Mouse (Mus musculus): ENCODE results near the gene Hectd3. TPM values are rescaled to one million over a fixed set of nuclear protein-coding genes. Genes with fewer than 3 reads are reported as not detected.

The Hectd3 gene
- total RNA-seq (2023): 40.2 to 52.2 TPM (median 48.5 TPM) in 4 replicates

DNA sequence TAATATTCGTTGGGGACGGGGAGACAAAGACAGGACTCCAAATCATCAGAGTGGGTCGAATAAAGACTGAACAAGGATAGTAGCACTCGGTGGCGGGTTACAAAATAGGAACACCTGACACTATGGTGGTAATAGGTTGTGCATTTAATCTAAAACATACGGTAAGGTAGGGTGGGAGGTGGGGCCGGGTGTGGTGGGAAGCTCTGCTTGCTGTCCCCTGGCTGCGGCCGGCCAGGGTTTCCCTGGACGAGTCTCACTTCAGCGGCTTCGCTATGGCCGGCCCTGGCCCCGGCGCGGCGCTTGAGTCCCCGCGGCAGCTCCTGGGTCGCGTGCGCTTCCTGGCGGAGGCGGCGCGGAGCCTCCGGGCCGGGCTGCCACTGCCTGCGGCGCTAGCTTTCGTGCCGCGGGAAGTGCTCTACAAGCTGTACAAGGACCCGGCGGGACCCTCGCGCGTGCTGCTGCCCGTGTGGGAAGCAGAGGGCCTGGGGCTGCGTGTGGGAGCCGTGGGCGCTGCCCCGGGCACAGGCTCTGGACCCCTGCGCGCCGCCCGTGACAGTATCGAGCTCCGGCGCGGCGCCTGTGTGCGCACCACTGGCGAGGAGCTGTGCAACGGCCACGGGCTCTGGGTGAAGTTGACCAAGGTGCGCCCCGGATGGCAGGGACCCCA, at the start of gene Hectd3:
Hectd3 (plus strand) TSS at position 187 of the 667 bp plus-strand sequence.

DNA sequence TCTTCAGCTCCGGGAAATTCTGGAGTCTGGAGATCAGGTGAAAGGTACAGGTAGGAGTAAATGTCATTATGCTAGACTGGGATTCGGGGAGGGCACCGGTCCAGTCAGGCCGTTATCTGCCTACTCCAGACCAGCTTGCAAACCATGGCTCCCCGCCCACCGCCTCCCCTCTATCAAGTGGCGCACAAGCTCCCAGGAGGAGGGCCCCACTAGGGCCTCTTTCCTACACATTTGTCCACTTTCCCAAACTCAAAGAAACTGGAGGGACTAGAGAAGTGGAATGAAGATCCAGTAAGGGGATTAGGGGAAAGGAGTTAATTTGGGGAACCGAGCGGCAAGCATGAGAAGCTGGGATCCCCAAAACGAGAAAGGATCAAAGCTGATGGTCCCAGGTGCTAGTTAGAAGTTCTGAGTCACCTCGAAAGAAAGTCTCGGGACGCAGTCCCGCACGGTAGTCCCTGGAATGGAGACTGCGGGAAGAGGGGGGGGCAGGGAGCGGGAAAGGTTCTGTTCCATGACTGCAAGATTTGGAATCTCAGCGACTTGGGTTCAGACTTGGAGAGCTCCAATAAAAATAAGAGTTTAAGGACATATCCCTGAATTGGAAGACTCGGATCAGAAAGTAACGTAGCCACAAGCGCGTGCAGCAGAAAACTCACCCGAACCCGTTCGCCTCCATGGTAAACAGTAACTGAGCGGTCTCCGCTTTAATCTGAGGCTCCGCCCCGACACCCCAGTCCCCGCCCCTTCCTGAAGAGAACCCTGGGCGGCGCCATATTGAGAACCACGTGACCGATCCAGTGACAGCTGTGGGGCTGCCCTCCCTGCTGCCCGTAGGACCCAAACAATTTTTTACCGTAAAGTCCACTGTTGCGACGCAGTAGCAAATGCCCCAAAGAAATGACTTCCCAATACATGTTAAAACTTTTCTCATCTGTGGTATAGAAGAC, 1.2 kb upstream of the Hectd3 start, which contains the start of gene Urod:
Urod (minus strand) TSS at position 742 of the 950 bp plus-strand sequence.

DNA sequence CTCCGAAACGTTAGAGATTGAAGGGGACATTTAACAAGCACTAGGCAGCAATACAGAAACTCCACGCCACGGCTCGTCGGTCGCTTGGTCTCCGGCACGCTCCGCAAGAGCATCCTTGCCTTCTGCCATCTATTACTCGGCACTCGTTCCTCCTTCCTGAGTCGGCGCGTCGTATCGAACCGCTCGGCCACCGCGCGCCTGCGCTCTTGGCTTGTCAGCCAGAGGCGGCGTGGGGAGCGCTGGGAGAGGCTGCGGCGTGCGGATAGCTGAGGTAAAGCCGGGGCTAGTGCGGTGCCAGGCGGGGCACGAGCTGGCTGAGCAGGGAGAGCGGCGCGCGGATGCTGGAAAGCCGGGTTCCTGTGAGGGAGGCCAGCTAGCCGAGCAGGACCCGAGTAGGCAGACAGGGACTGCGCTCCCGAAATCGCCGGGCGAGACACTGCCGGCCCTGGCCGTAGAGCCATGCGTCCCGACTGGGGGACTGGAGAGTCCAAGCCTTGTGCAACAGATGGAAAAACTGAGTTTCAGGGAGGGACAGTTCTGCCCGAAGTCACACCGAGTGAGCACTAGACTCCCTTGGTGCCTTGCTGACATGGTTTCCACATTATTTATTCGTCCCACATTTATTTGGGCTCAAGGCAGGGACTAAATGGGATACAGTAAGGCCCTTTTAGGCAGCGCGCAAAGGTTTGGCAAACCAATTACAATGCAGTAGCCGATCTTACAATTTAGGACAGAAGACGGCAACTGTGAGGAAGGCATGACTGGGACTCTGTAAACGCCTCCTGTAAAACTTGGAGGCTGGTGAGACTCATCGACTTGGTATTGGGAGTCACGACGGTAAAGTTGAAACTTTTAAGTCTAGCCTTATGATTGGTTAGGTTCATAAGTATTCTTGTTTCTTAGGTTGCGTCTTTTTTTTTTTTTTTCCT, 24.4 kb downstream of the Hectd3 start, which contains the start of gene Eif2b3:
Eif2b3 (plus strand) TSS at position 197 of the 929 bp plus-strand sequence.

Other genes with a start within 250 kb of the Hectd3 start
- gene Toe1, start 187.7 kb upstream of the Hectd3 start, total RNA-seq (2023): 44.6 to 53.4 TPM (median 47.2 TPM) in 4 replicates
- 17.0 to 26.9 TPM (median 20.9 TPM) in 4 replicates for gene Mutyh, start 187.6 kb upstream of the Hectd3 start, total RNA-seq (2023)
- not detected in 4 replicates for gene Hpdl, start 173.6 kb upstream of the Hectd3 start, total RNA-seq (2023)
- not detected in 4 replicates for gene Zswim5, start 117.9 kb upstream of the Hectd3 start, total RNA-seq (2023)
- 37.9 to 51.1 TPM (median 44.8 TPM) in 4 replicates for gene Urod, start 904 bp upstream of the Hectd3 start, total RNA-seq (2023)
- gene Eif2b3, start 24.1 kb downstream of the Hectd3 start, total RNA-seq (2023): 27.5 to 33.1 TPM (median 31.5 TPM) in 4 replicates
- 0.19 to 0.26 TPM in 2 of 4 replicates, not detected in the others for gene Ptch2, start 100.8 kb downstream of the Hectd3 start, total RNA-seq (2023)
- gene Btbd19, start 130.4 kb downstream of the Hectd3 start, total RNA-seq (2023): 20.0 to 24.8 TPM (median 23.0 TPM) in 4 replicates
- 1.4 TPM in 1 of 4 replicates, not detected in the others for gene Tctex1d4, start 131.5 kb downstream of the Hectd3 start, total RNA-seq (2023)
- 26.1 to 27.5 TPM (median 26.9 TPM) in 4 replicates for gene Plk3, start 138.6 kb downstream of the Hectd3 start, total RNA-seq (2023)
- gene Rps8, start 160.9 kb downstream of the Hectd3 start, total RNA-seq (2023): 2,066 to 2,288 TPM (median 2,119 TPM) in 4 replicates
- 0.58 to 0.81 TPM (median 0.78 TPM) in 3 of 4 replicates, not detected in the other for gene Kif2c, start 187.3 kb downstream of the Hectd3 start, total RNA-seq (2023)